Mouse (Mus musculus) stomach, postnatal 0 days (tissue): ENCODE measurements around the gene Myo1c. TPM values are rescaled to one million over a fixed set of nuclear protein-coding genes. Genes with fewer than 3 reads are reported as not detected.
A peak's percentile ranks its signal among the peaks of the same experiment; 100 is the strongest.

Source experiments
- ATAC-seq: fragments of 200-750 bp; cut with Nextera tagmentation; 2 replicates; pipeline ENCODE4 v1.8.0; 2017; ENCODE audit not compliant: low FRiP score, low TSS enrichment
- DNase-seq: peaks from one replicate; pipeline ENCODE4 v3.0.0-alpha.2; 2016; ENCODE audit warnings: low spot score
- H3K27ac ChIP-seq: fragments of 300-500 bp; sonication (generic); replicated peaks from 2 replicates; pipeline ENCODE4 v1.5.1; 2014; ENCODE audit warnings: mild to moderate bottlenecking, control low read depth
- H3K27me3 ChIP-seq: fragments of 300-500 bp; sonication (generic); 2 replicates; pipeline ENCODE4 v1.6.1; 2014; ENCODE audit warnings: low read length; ENCODE audit not compliant: control insufficient read depth, insufficient read depth
- H3K36me3 ChIP-seq: fragments of 300-500 bp; sonication (generic); 2 replicates; pipeline ENCODE4 v1.6.1; 2014; ENCODE audit warnings: low read length, mixed read lengths; ENCODE audit not compliant: control insufficient read depth, insufficient read depth
- H3K4me1 ChIP-seq: fragments of 300-500 bp; sonication (generic); replicated peaks from 2 replicates; pipeline ENCODE4 v1.6.1; 2014; ENCODE audit warnings: antibody characterized with exemption; ENCODE audit not compliant: control insufficient read depth, insufficient read depth
- H3K4me2 ChIP-seq: fragments of 300-500 bp; sonication (generic); replicated peaks from 2 replicates; pipeline ENCODE4 v1.6.1; 2014; ENCODE audit warnings: low read depth, mild to moderate bottlenecking, control low read depth, moderate library complexity
- H3K4me3 ChIP-seq: fragments of 300-500 bp; sonication (generic); 2 replicates; pipeline ENCODE4 v1.5.1; 2014; ENCODE audit warnings: low read depth, low read length, control low read depth
- H3K9ac ChIP-seq: fragments of 300-500 bp; sonication (generic); 2 replicates; pipeline ENCODE4 v1.6.1; 2014; ENCODE audit warnings: mild to moderate bottlenecking, low read length, control low read depth, mixed read lengths
- H3K9me3 ChIP-seq: fragments of 300-500 bp; sonication (generic); 2 replicates; pipeline ENCODE4 v1.6.1; 2016; ENCODE audit warnings: low read length; ENCODE audit not compliant: control insufficient read depth
- CTCF ChIP-seq: IDR thresholded peaks from 2 replicates; pipeline ENCODE4 v1.5.1; 2016; ENCODE audit warnings: antibody characterized with exemption, low read depth, mild to moderate bottlenecking, moderate library complexity
- EP300 ChIP-seq: optimal IDR thresholded peaks from 2 replicates; pipeline ENCODE3; 2016; ENCODE audit warnings: antibody characterized with exemption
- WGBS: fragments of 180-500 bp; shearing (Covaris S2); extraction: QIAGEN DNeasy Blood & Tissue Kit; methylation state at CpG from one replicate; pipeline ENCODE4 v1.1.7; 2014; 5-methylcytosine and 5-hydroxymethylcytosine counted together
- polyA plus RNA-seq: library from polyadenylated mRNA; unstranded; fragments of >200 nt; fragmentation: Nextera tagmentation; extraction: Ambion mirVana; gene quantifications from 2 replicates; pipeline ENCODE4 v1.2.1, GENCODE M21; 2015

Gene Myo1c
- polyA plus RNA-seq, 1 experiment from 2014 or later = 41.9 TPM

- peak overlapping the region; percentile 97 for H3K27ac ChIP-seq
- H3K27me3 ChIP-seq = no peaks in the 10 kb centered on the region
- ATAC-seq (peak; percentile 63), DNase-seq (peak; percentile 87)
- TF ChIP-seq CTCF (peak; percentile 19), EP300 (no peak)
- peak overlapping the region; percentile 62 for H3K4me3 ChIP-seq
- H3K4me2 ChIP-seq = peak overlapping the region; percentile 87
- H3K36me3 ChIP-seq = 0 out of 2 replicates have a peak, but pooled peaks cover 2% of the 10 kb centered on the region
- WGBS = under 1% methylated on average over 51 of the region's 54 CpGs
- H3K9me3 ChIP-seq = no peaks in the 10 kb centered on the region
- peaks cover 13% of the 10 kb centered on the region for H3K4me1 ChIP-seq
- peak overlapping the region; percentile 83 for H3K9ac ChIP-seq
Measured at GRCm38 (mm10) chr11:75651426-75652221, 1.3 kb downstream of the Myo1c start.

GRCm38 (mm10) chr11:75652222-75652941 lies 2.1 kb downstream of the Myo1c start:
- ATAC-seq (no peak), DNase-seq (peak; percentile 56)
- H3K4me2 ChIP-seq = peak overlapping the region; percentile 87
- H3K4me3 ChIP-seq = peak overlapping the region; percentile 62
- WGBS = 29% methylated on average over 20 of the region's 20 CpGs
- no peaks in the 10 kb centered on the region for H3K9me3 ChIP-seq
- H3K9ac ChIP-seq = peak overlapping the region; percentile 83
- TF ChIP-seq EP300 = no peak
- TF ChIP-seq CTCF = peak; percentile 29
- peaks cover 15% of the 10 kb centered on the region for H3K4me1 ChIP-seq
- peak overlapping the region; percentile 97 for H3K27ac ChIP-seq
- no peaks in the 10 kb centered on the region for H3K27me3 ChIP-seq
- no peaks in the 10 kb centered on the region; the same call in 1 of the 2 replicates for H3K36me3 ChIP-seq

- 37% methylated on average over 14 of the region's 14 CpGs for WGBS
- peak overlapping the region; percentile 61 for H3K9ac ChIP-seq
- ATAC-seq = peak; percentile 4; the same call in 1 of the 2 replicates
- H3K36me3 ChIP-seq = no peaks in the 10 kb centered on the region; the same call in 1 of the 2 replicates
- peak overlapping the region; percentile 87 for H3K4me2 ChIP-seq
- H3K27me3 ChIP-seq = no peaks in the 10 kb centered on the region
- H3K4me3 ChIP-seq = peak overlapping the region; percentile 51
- TF ChIP-seq EP300 = no peak
- TF ChIP-seq CTCF = peak; percentile 60
- peaks cover 15% of the 10 kb centered on the region for H3K4me1 ChIP-seq
- no peaks in the 10 kb centered on the region for H3K9me3 ChIP-seq
- peak; percentile 69 for DNase-seq
- peak overlapping the region; percentile 97 for H3K27ac ChIP-seq
Measured at GRCm38 (mm10) chr11:75652942-75653684, 2.8 kb downstream of the Myo1c start.

- Histone ChIP-seq H3K36me3 (peaks cover 7% of the 10 kb centered on the region), H3K4me3 (peak overlapping the region; percentile 51), H3K27me3 (no peaks in the 10 kb centered on the region), H3K9me3 (no peaks in the 10 kb centered on the region), H3K4me1 (peaks cover 13% of the 10 kb centered on the region), H3K9ac (peak overlapping the region; percentile 61), H3K27ac (peak overlapping the region; percentile 97), H3K4me2 (peak overlapping the region; percentile 77)
- DNase-seq = peak; percentile 95
- under 1% methylated on average over 37 of the region's 45 CpGs for WGBS
- peak; percentile 72 for ATAC-seq
- TF ChIP-seq CTCF = no peak
- TF ChIP-seq EP300 = peak; percentile 39
Measured at GRCm38 (mm10) chr11:75653781-75654470, 3.6 kb downstream of the Myo1c start.
